Mouse (Mus musculus): ENCODE data around the gene Trp53.

- TF ChIP-seq E2F4 (IDR thresholded peaks at IDR 0.05; ENCODE audit: borderline replicate concordance, low read depth, low read length) (no peak), GABPA (IDR thresholded peaks at IDR 0.05; ENCODE audit: low read depth, low read length) (no peak), GATA1 (IDR thresholded peaks at IDR 0.05; ENCODE audit: low read depth, low read length) (no peak), EP300 (IDR thresholded peaks at IDR 0.05; ENCODE audit: low read depth in 1 of 2, low read length in 2 of 2) (0 out of 4 replicates have a peak, but pooled peaks of 1 of the 2 experiments have one; percentile 35), CTCF (IDR thresholded peaks at IDR 0.05 in 2 of 3, conservative IDR thresholded peaks at IDR 0.05 in 1 of 3; ENCODE audit: control insufficient read depth in 1 of 3, insufficient read depth in 1 of 3, low read depth in 2 of 3, low read length in 3 of 3, poor library complexity in 1 of 3, severe bottlenecking in 1 of 3) (no peak), CHD2 (IDR thresholded peaks at IDR 0.05; ENCODE audit: low read length) (no peak), TBP (IDR thresholded peaks at IDR 0.05; ENCODE audit: low read depth, low read length) (no peak), TAL1 (IDR thresholded peaks at IDR 0.05; ENCODE audit: low read length) (no peak), RAD21 (IDR thresholded peaks at IDR 0.05; ENCODE audit: low read depth, low read length) (no peak), POLR2A (IDR thresholded peaks at IDR 0.05; ENCODE audit: control insufficient read depth in 1 of 2, insufficient read depth in 1 of 2, low read depth in 1 of 2, low read length in 2 of 2, poor library complexity in 1 of 2) (no peak), ZNF384 (IDR thresholded peaks at IDR 0.05; ENCODE audit: low read depth, low read length) (no peak), POLR2AphosphoS2 (IDR thresholded peaks at IDR 0.05; ENCODE audit: low read length) (peak; percentile 1; the same call in 1 of the 2 replicates), ELF1 (IDR thresholded peaks at IDR 0.05; ENCODE audit: low read depth, low read length) (no peak)
Measured at GRCm38 (mm10) chr11:69580572-69581146, 500 bp downstream of the Trp53 start.

Measured in MEL (cell line).